Mouse (Mus musculus): ENCODE data around the gene Rec8. TPM values are rescaled to one million over a fixed set of nuclear protein-coding genes. Genes with fewer than 3 reads are reported as not detected.
A peak's percentile ranks its signal among the peaks of the same experiment; 100 is the strongest.

The Rec8 gene
- polyA plus RNA-seq, 1 experiment from 2014 or later = 17.6 TPM

DNA sequence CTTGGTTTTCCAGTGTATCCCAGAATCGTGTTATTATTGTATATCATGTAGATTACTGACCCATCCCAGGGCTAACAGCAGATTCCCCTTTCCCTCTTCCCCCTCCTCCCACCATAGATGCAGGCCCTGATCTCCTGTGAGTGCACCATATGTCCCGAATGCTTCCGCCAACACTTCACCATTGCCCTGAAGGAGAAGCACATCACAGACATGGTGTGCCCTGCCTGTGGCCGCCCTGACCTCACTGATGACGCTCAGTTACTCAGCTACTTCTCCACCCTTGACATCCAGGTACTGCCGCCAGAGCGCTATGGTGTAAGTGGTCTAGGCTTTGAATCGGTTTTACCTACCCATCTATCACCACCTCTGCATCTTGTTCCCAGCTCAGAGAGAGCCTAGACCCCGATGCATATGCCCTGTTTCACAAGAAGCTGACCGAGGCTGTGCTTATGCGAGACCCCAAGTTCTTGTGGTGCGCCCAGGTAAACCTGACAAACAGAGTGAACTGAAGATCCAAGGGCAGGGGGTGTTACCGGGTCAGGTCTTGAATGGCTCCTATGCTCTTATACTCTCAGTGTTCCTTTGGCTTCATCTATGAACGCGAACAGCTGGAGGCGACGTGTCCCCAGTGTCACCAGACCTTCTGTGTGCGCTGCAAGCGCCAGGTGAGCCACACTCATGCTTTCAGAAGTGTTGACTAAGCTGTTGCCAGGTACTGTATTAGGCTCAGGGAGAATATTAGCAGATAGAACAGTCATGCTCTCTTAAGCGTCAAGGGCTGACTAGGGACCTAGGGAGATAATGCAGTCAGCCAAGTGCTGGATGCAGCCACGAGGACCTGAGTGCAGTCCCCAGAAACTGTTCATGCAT, 19.1 kb upstream of the Rec8 start:
- H3K4me1 ChIP-seq (replicated peaks) = peaks cover 7% of the 10 kb centered on the region
- H3K4me2 ChIP-seq = no peak overlapping the region
- H3K4me3 ChIP-seq = no peak overlapping the region
- no peak overlapping the region for H3K27ac ChIP-seq (replicated peaks)
- 95% methylated on average over 21 of the region's 21 CpGs for WGBS
- H3K27me3 ChIP-seq = no peaks in the 10 kb centered on the region
- no peak for ATAC-seq (ENCODE audit: low read depth)
- H3K36me3 ChIP-seq = peaks cover 96% of the 10 kb centered on the region
- H3K9ac ChIP-seq = no peak overlapping the region
- H3K9me3 ChIP-seq = no peaks in the 10 kb centered on the region

DNA sequence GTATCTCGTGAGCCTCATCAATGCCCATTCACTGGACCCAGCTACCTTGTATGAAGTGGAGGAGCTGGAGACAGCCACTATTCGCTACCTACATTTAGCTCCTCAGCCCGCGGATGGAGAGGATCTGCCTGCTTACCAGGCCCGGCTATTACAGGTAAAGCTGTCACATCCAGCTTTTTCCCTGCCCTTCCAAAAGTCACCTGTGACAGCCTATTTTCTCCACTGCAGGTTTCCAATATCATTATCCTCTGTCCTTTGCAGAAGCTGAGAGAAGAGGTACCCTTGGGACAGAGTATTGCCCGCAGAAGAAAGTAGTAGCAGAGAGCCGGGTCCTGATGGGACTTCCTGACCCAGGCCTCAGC, 14.6 kb upstream of the Rec8 start, which contains the start of gene Irf9:
Gene Irf9 (plus strand): TSS at position 301 of the 362 bp plus-strand sequence.
- Histone ChIP-seq H3K36me3 (peaks cover 93% of the 10 kb centered on the region), H3K27me3 (no peaks in the 10 kb centered on the region), H3K9ac (0 out of 2 replicates have a peak within 1 kb of the TSS, but pooled peaks have one; percentile 18), H3K9me3 (no peaks in the 10 kb centered on the region), H3K4me3 (peak within 1 kb of the TSS; percentile 30), H3K4me2 (peak within 1 kb of the TSS; percentile 50), H3K4me1 (replicated peaks) (peaks cover 12% of the 10 kb centered on the region), H3K27ac (replicated peaks) (peak within 1 kb of the TSS; percentile 55; the same call in 1 of the 2 replicates)
- WGBS = 89% methylated on average over 7 of the region's 7 CpGs
- ATAC-seq (ENCODE audit: low read depth) = 0 out of 2 replicates have a peak, but pooled peaks have one; percentile 16

DNA sequence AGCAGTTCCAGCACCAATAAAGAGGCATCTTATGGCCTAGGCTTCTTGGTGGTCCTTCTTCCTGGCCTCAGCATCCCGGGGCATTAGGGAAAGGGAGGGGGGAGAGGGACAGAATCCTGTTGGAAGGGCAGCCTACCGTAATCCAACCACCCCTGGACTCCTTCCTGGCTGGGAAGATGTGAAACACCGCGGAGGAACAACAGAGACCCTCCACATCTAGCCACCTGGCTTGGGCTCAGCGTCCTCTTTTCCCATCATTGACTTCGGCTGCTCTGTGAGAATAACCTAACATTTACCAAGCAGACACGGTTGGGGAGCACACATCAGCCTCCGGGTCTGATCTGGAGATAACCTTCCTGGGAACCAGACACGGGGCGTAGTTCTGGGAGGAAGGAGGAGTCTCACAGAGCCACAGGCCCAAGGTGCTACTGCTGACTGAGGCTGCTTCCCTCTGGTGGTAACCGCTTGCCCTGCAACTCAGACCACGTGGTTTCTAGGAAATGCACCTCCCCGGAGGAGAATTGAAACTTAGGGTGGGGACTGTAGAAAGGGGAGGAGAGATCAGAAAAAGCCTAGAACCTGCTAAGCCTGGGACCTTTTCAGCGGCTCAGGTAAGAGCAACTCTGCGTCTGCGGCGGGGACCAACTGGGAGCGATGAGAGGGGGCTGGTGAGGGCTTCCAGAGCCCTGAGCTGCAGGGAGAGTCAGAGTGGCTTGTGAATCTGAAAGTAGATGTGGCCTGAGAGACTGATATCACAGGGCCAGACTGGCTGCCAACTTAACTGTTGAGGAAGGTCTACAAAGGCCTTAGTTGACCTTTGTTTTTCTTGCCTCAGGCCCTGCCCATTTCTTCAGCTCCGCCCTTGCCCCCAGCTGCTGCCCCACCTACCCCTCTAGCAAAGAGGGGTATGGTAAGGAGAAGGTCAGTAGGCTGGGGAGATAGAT, 13.9 kb upstream of the Rec8 start:
- Histone ChIP-seq H3K4me3 (peak overlapping the region; percentile 30), H3K27me3 (no peaks in the 10 kb centered on the region), H3K4me1 (replicated peaks) (peaks cover 12% of the 10 kb centered on the region), H3K9ac (0 out of 2 replicates have a peak overlapping the region, but pooled peaks have one; percentile 18), H3K4me2 (peak overlapping the region; percentile 50), H3K9me3 (no peaks in the 10 kb centered on the region), H3K36me3 (peaks cover 93% of the 10 kb centered on the region), H3K27ac (replicated peaks) (peak overlapping the region; percentile 55; the same call in 1 of the 2 replicates)
- 23% methylated on average over 19 of the region's 19 CpGs for WGBS
- peak; percentile 85 for ATAC-seq (ENCODE audit: low read depth)

DNA sequence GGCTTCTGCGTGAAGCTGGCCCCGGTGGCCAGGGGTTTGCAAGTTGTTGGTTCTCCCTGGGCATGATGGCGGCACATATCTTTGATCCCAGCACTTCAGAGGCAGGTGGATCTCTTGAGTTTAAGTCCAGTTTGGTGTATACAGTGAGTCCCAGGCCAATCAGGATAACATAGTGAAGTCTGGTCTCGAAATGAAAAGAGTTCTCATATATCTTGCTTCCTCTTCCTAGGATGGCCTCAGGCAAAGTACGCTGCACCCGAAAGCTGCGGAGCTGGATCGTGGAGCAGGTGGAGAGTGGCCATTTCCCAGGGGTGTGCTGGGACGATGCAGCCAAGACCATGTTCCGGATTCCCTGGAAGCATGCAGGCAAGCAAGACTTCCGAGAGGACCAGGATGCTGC, 13.0 kb upstream of the Rec8 start:
- 82% methylated on average over 11 of the region's 11 CpGs for WGBS
- Histone ChIP-seq H3K27me3 (no peaks in the 10 kb centered on the region), H3K4me2 (no peak overlapping the region), H3K4me1 (replicated peaks) (peaks cover 12% of the 10 kb centered on the region), H3K36me3 (peaks cover 93% of the 10 kb centered on the region), H3K9me3 (no peaks in the 10 kb centered on the region), H3K27ac (replicated peaks) (no peak overlapping the region), H3K4me3 (no peak overlapping the region), H3K9ac (no peak overlapping the region)
- ATAC-seq (ENCODE audit: low read depth) = no peak

DNA sequence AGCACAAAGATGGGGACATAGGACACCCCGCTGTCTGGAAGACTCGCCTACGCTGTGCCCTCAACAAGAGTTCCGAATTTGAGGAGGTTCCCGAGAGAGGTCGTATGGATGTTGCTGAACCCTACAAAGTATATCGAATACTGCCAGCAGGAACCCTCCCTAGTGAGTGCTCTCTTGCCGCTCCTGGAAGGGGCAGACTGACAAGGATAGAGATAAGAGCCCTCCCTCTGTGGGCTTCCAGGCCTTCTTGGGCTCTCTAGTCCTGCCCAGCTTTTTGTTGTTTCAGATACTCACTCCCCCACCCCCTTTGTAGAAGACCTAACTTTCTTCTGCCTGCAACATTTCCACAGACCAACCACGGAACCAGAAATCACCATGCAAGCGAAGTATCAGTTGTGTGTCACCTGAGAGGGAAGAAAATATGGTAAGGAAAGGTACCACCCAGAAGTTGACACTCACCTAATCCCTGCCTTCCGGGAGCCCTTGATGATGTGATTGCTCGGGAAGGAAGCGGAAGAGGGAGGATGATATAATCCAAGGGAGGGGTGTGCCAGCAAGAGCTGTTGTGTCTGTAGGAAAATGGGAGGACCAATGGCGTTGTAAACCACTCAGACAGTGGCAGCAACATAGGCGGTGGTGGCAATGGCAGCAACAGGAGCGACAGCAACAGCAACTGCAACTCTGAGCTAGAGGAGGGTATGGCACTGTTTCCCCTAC, 11.9 kb upstream of the Rec8 start:
- Histone ChIP-seq H3K4me2 (no peak overlapping the region), H3K9me3 (no peaks in the 10 kb centered on the region), H3K27me3 (no peaks in the 10 kb centered on the region), H3K4me1 (replicated peaks) (peaks cover 12% of the 10 kb centered on the region), H3K36me3 (peaks cover 89% of the 10 kb centered on the region), H3K9ac (no peak overlapping the region), H3K27ac (replicated peaks) (no peak overlapping the region), H3K4me3 (no peak overlapping the region)
- ATAC-seq (ENCODE audit: low read depth) = no peak
- 93% methylated on average over 16 of the region's 16 CpGs for WGBS

DNA sequence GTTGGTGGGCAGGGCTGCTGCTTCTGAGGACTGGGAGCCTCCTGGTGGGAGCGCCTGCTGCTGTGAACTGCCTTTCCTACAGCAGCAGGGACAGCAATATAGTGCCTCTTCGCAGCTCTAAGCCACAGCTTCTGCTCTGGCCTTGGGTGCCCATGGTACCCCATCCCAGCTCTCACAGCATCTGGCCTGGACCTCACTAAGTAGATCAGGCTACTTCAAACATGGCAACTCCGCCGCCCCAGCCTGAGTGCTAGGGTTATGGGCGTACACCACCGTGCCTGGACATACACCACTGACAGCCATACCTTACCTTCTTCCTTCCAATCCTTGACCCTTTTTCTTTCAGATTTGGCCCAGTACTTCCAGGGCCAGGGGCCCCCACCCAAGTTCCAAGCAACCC, 9.5 kb upstream of the Rec8 start:
- ATAC-seq (ENCODE audit: low read depth) = no peak
- H3K36me3 ChIP-seq = peaks cover 67% of the 10 kb centered on the region
- no peak overlapping the region for H3K27ac ChIP-seq (replicated peaks)
- H3K9ac ChIP-seq = no peak overlapping the region
- no peak overlapping the region for H3K4me3 ChIP-seq
- peaks cover 11% of the 10 kb centered on the region for H3K4me1 ChIP-seq (replicated peaks)
- no peaks in the 10 kb centered on the region for H3K27me3 ChIP-seq
- no peak overlapping the region for H3K4me2 ChIP-seq
- H3K9me3 ChIP-seq = no peaks in the 10 kb centered on the region
- 96% methylated on average over 6 of the region's 6 CpGs for WGBS

DNA sequence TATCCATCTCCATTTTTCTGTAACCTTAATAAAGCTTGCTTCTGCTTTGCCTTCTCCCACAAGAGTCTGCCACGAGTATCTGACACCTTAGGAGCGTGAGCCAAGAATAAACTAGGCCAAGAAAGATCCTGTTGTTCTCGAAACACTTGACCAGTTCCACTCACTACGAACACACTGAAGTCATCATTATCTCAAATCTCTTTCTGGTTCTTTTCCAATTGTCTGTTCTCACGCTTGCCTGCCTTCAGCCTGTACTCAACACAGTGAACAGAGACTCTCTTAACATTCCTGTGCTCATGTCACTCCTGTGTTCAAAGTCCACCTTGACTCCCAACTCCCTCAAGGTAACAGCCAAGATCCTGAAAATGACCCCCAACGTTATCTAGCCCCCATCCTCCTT, 4.5 kb upstream of the Rec8 start:
- ATAC-seq (ENCODE audit: low read depth) = no peak
- no peaks in the 10 kb centered on the region for H3K9me3 ChIP-seq
- H3K27ac ChIP-seq (replicated peaks) = no peak overlapping the region
- no peak overlapping the region for H3K4me3 ChIP-seq
- WGBS = 80% methylated on average over 6 of the region's 6 CpGs
- no peak overlapping the region for H3K4me2 ChIP-seq
- peaks cover 24% of the 10 kb centered on the region for H3K36me3 ChIP-seq
- no peaks in the 10 kb centered on the region for H3K27me3 ChIP-seq
- H3K4me1 ChIP-seq (replicated peaks) = 0 out of 2 replicates have a peak, but pooled peaks cover 4% of the 10 kb centered on the region
- no peak overlapping the region for H3K9ac ChIP-seq

DNA sequence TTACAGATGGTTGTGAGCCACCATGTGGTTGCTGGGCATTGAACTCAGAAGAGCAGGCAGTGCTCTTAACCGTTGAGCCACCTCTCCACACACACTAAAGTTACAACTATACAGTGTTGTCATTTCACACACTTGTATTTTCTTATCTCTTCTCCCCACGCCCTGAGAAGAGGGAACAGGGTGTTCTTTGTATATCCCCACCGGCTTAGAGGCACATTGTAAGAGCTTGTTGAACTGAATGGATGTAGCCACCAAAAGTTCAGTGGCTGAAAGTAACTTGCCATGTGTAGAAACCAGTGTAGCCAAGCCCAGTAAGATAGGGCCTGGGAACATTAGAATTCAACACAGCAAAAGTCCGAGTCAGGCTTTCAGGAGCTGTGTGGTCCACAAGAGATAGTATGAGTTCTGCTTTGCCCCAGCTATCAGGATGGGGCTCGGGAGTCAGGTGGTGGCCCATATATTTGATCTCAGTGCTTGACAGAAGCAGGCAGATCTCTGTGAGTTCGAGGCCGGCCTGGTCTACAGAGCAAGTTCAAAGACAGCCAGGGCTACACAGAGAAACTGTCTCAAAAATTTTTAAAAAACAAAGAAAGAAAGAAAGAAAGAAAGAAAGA, 3.2 kb upstream of the Rec8 start:
- no peaks in the 10 kb centered on the region for H3K9me3 ChIP-seq
- no peaks in the 10 kb centered on the region for H3K27me3 ChIP-seq
- whole genome bisulfite sequencing = 83% methylated on average over 7 of the region's 7 CpGs
- no peak for ATAC-seq (ENCODE audit: low read depth)
- H3K27ac ChIP-seq (replicated peaks) = no peak overlapping the region
- H3K4me1 ChIP-seq (replicated peaks) = 0 out of 2 replicates have a peak, but pooled peaks cover 4% of the 10 kb centered on the region
- peaks cover 11% of the 10 kb centered on the region for H3K36me3 ChIP-seq
- H3K9ac ChIP-seq = no peak overlapping the region
- no peak overlapping the region for H3K4me2 ChIP-seq
- no peak overlapping the region for H3K4me3 ChIP-seq

DNA sequence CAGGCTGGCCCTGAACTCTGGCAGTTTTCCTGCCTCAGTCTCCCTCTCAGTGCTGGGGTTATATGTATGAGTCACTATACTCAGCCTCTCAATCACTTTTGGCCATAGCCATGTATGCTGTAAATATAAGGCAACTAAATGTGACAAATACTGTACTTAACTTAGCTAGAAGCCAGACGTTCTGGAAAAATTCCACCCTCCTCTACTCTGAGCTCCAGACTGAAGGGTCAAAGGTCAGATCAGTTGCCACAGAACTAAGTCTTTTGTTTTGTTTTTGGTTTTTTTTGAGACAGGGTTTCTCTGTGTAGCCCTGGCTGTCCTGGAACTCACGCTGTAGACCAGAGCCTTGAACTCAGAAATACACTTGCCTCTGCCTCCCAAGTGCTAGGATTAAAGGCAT, 2.0 kb upstream of the Rec8 start:
- Histone ChIP-seq H3K9ac (no peak overlapping the region), H3K36me3 (0 out of 2 replicates have a peak, but pooled peaks cover 2% of the 10 kb centered on the region), H3K4me2 (no peak overlapping the region), H3K9me3 (no peaks in the 10 kb centered on the region), H3K27ac (replicated peaks) (no peak overlapping the region), H3K4me1 (replicated peaks) (0 out of 2 replicates have a peak, but pooled peaks cover 4% of the 10 kb centered on the region), H3K4me3 (no peak overlapping the region), H3K27me3 (no peaks in the 10 kb centered on the region)
- no peak for ATAC-seq (ENCODE audit: low read depth)
- WGBS = 63% methylated on average over 2 of the region's 2 CpGs

DNA sequence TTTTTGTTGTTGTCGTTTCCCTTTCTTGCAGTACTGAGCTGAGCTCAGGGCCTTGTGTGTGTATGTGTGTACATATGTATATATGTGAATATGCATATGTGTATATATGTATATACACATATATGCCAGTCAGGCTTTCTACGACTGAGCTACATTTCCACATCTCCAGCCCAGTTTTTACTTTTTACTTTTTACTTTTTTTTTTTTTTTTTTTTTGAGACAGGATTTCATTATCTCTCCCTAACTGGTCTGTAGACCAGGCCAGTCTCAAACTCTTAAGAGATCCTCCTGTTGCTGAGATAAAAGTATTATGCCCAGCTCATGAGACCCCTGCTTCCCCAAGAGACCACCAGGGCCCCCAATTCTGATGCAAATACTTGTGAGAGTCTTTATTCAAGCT, 993 bp upstream of the Rec8 start:
- Histone ChIP-seq H3K4me3 (no peak overlapping the region), H3K27me3 (no peaks in the 10 kb centered on the region), H3K4me2 (no peak overlapping the region), H3K9ac (no peak overlapping the region), H3K36me3 (no peaks in the 10 kb centered on the region), H3K4me1 (replicated peaks) (0 out of 2 replicates have a peak, but pooled peaks cover 4% of the 10 kb centered on the region), H3K9me3 (no peaks in the 10 kb centered on the region), H3K27ac (replicated peaks) (no peak overlapping the region)
- WGBS = 73% methylated on average over 2 of the region's 2 CpGs
- ATAC-seq (ENCODE audit: low read depth) = no peak

All from neural tube, embryonic 13.5 days (tissue).